Mouse (Mus musculus): Measurements from ENCODE around the gene Vkorc1l1. TPM values are rescaled to one million over a fixed set of nuclear protein-coding genes. Genes with fewer than 3 reads are reported as not detected.
"Not testable (repeated sequence)": the region's sequence is repeated elsewhere in the genome, so short reads cannot be mapped to it uniquely, and the experiment has no call there.

The Vkorc1l1 gene
- polyA plus RNA-seq, 1 experiment from 2014 or later: 26.2 TPM

DNA sequence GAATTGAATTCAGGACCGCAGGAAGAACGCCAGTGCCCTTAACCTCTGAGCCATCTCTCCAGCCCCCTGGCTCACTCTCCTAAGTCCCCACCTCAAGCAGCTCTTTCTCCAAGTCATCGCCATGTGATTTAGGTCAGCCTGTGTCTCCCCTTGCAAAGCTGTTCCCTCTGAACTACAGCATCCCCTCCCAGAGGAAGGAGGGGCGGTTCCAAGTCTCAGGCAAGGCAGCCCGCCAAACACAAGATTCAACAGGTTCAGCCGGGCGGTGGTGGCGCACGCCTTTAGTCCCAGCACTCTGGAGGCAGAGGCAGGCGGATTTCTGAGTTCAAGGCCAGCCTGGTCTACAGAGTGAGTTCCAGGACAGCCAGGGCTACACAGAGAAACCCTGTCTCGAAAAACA lies 26.3 kb upstream of the Vkorc1l1 start:
- not testable (repeated sequence) for H3K36me3 ChIP-seq (ENCODE audit: control insufficient read depth, insufficient read depth, low read length); H3K9ac ChIP-seq (replicated peaks; ENCODE audit: low read depth, low read length); H3K9me3 ChIP-seq (ENCODE audit: control insufficient read depth, low read length); H3K4me3 ChIP-seq (ENCODE audit: low read depth, low read length); ATAC-seq (ENCODE audit: low read depth); H3K27ac ChIP-seq (ENCODE audit: low read depth, low read length); H3K27me3 ChIP-seq (ENCODE audit: control insufficient read depth, insufficient read depth, low read length); H3K4me1 ChIP-seq (ENCODE audit: control insufficient read depth, insufficient read depth, low read length); H3K4me2 ChIP-seq (ENCODE audit: low read depth, low read length)
- WGBS: 92% methylated on average over 11 of the region's 11 CpGs

DNA sequence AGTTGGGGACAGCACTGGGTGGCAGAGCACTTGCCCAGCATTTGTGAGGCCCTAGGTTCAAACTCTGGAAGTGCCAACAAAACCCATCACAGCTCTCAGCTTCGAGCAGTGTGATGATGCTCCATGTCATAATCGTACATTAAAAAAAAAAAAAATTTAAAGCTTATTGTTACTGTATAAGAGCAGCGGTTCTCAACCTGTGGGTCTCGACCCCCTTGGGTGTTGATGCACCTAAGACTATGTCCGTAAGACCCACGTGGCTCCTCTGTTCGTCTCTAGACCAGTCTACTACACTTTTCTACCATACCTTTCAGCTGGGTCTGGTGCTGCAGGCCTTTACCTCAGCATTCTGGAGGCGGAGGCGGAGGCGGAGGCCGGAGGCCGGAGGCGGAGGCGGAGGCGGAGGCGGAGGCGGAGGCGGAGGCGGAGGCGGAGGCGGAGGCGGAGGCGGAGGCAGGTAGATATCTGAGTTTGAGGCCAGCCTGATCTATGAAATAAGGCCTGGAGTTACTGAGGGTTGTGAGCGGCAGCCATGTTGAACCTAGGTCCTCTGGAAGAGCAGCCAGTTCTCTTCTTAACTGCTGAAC lies 23.6 kb upstream of the Vkorc1l1 start:
- Histone ChIP-seq H3K4me3 (ENCODE audit: low read depth, low read length) (no peak overlapping the region), H3K9ac (replicated peaks; ENCODE audit: low read depth, low read length) (no peak overlapping the region), H3K36me3 (ENCODE audit: control insufficient read depth, insufficient read depth, low read length) (no peaks in the 10 kb centered on the region), H3K4me1 (ENCODE audit: control insufficient read depth, insufficient read depth, low read length) (no peaks in the 10 kb centered on the region), H3K9me3 (ENCODE audit: control insufficient read depth, low read length) (no peaks in the 10 kb centered on the region), H3K27ac (ENCODE audit: low read depth, low read length) (no peak overlapping the region), H3K4me2 (ENCODE audit: low read depth, low read length) (no peak overlapping the region), H3K27me3 (ENCODE audit: control insufficient read depth, insufficient read depth, low read length) (no peaks in the 10 kb centered on the region)
- WGBS: 89% methylated on average over 24 of the region's 24 CpGs
- ATAC-seq (ENCODE audit: low read depth): no peak

DNA sequence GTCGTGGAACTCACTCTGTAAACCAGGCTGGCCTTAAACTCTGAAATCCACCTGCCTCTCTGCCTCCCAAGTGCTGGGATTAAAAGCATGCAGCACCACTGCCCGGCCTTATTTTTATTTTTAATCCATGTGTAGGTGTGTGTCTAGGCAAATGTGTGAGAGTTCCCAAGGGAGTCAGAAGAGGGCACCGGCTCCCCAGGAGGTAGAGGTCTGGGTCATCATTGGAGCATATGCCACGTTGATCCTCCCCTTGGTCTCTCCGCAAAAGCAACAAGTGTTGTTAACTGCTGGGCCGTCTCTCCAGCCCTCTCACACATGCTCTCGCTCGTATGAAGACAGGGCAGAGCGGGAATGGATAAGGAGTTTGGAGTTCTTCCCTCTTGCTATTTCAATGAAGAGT lies 23.0 kb upstream of the Vkorc1l1 start:
- no peak overlapping the region for H3K4me3 ChIP-seq (ENCODE audit: low read depth, low read length)
- no peaks in the 10 kb centered on the region for H3K4me1 ChIP-seq (ENCODE audit: control insufficient read depth, insufficient read depth, low read length)
- H3K4me2 ChIP-seq (ENCODE audit: low read depth, low read length): no peak overlapping the region
- no peak overlapping the region for H3K27ac ChIP-seq (ENCODE audit: low read depth, low read length)
- ATAC-seq (ENCODE audit: low read depth): no peak
- no peaks in the 10 kb centered on the region for H3K36me3 ChIP-seq (ENCODE audit: control insufficient read depth, insufficient read depth, low read length)
- no peaks in the 10 kb centered on the region for H3K9me3 ChIP-seq (ENCODE audit: control insufficient read depth, low read length)
- WGBS: 83% methylated on average over 9 of the region's 9 CpGs
- H3K27me3 ChIP-seq (ENCODE audit: control insufficient read depth, insufficient read depth, low read length): no peaks in the 10 kb centered on the region
- H3K9ac ChIP-seq (replicated peaks; ENCODE audit: low read depth, low read length): no peak overlapping the region

DNA sequence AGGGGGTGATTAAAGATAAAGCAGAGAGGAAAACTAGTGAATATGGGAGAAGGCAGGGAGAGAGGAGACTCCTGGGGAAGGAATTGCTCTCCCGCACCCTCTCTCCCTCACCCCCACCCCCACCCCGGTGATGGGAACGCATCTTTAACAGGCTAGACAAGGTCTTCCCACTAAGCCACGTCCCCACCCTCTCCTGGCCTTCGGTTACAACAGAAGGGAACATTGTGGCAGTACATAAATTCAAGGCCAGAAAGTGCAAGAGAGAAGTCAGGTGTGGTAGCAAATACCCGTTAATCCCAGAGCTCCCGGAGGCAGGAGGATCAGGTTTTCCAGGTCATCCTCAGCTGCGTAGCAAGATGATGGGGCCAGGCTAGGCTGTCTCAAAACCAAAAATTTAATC lies 22.4 kb upstream of the Vkorc1l1 start:
- no peak for ATAC-seq (ENCODE audit: low read depth)
- H3K4me3 ChIP-seq (ENCODE audit: low read depth, low read length): no peak overlapping the region
- WGBS: 76% methylated on average over 8 of the region's 8 CpGs
- H3K9me3 ChIP-seq (ENCODE audit: control insufficient read depth, low read length): no peaks in the 10 kb centered on the region
- no peaks in the 10 kb centered on the region for H3K4me1 ChIP-seq (ENCODE audit: control insufficient read depth, insufficient read depth, low read length)
- no peaks in the 10 kb centered on the region for H3K36me3 ChIP-seq (ENCODE audit: control insufficient read depth, insufficient read depth, low read length)
- H3K9ac ChIP-seq (replicated peaks; ENCODE audit: low read depth, low read length): no peak overlapping the region
- no peak overlapping the region for H3K4me2 ChIP-seq (ENCODE audit: low read depth, low read length)
- no peak overlapping the region for H3K27ac ChIP-seq (ENCODE audit: low read depth, low read length)
- H3K27me3 ChIP-seq (ENCODE audit: control insufficient read depth, insufficient read depth, low read length): no peaks in the 10 kb centered on the region

DNA sequence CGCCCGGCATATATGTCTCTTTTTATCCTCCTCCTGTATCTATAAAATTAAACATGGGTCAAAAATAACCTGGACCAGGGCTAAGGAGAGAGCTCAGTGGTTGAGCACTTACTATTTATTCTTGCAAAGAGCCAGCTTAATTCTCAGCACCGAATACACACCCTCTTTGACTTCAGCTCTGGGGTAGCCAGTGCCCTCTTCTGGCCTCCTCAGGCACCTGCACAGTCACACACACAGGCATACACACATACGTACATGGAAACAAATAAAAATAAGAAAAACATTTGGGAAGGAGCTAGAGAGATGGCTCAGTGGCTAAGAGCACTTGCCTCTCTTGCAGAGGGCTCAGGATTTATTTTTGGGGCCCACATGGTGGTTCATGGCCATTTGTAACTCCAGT lies 19.8 kb upstream of the Vkorc1l1 start:
- H3K27ac ChIP-seq (ENCODE audit: low read depth, low read length): no peak overlapping the region
- 97% methylated on average over 4 of the region's 4 CpGs for WGBS

DNA sequence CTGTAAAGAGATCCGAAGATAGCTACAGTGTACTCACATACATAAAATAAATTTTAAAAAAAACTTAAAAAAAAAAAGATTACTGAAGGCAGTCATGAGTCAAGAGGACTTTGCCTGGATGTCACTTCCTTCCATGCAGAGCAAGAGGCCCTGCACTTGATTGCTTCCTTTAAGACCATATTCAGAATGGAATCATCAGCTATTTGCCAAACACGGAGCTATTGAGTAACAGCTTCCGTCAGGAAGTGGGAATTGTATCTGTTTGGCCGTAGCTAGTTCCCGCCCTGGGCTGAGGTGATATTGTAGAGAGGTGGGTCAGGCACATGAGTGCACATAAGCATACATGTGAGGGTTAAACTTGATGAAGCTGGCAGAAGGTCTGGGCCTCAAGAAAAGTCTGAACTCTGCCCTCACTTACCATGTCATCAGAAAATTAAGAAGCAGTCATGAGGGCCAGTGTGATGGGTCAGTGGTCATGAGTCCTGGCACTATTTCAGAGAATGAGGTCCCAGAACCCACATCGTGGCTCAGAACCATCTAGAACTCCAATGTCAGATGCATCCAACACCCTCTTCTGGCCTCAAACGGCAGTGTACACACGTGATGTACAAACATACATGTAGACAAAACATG lies 16.8 kb upstream of the Vkorc1l1 start:
- no peak overlapping the region for H3K27ac ChIP-seq (ENCODE audit: low read depth, low read length)
- no peak overlapping the region for H3K4me3 ChIP-seq (ENCODE audit: low read depth, low read length)
- no peak overlapping the region for H3K4me2 ChIP-seq (ENCODE audit: low read depth, low read length)
- no peaks in the 10 kb centered on the region for H3K4me1 ChIP-seq (ENCODE audit: control insufficient read depth, insufficient read depth, low read length)
- H3K9me3 ChIP-seq (ENCODE audit: control insufficient read depth, low read length): no peaks in the 10 kb centered on the region
- WGBS: 89% methylated on average over 8 of the region's 8 CpGs
- H3K9ac ChIP-seq (replicated peaks; ENCODE audit: low read depth, low read length): no peak overlapping the region
- no peaks in the 10 kb centered on the region for H3K36me3 ChIP-seq (ENCODE audit: control insufficient read depth, insufficient read depth, low read length)
- no peaks in the 10 kb centered on the region for H3K27me3 ChIP-seq (ENCODE audit: control insufficient read depth, insufficient read depth, low read length)
- no peak for ATAC-seq (ENCODE audit: low read depth)

More for the DNA sequence above, 19.8 kb upstream of the Vkorc1l1 start:
- no peak for ATAC-seq (ENCODE audit: low read depth)
- Histone ChIP-seq H3K9ac (replicated peaks; ENCODE audit: low read depth, low read length) (no peak overlapping the region), H3K4me2 (ENCODE audit: low read depth, low read length) (no peak overlapping the region), H3K9me3 (ENCODE audit: control insufficient read depth, low read length) (no peaks in the 10 kb centered on the region), H3K4me3 (ENCODE audit: low read depth, low read length) (no peak overlapping the region), H3K36me3 (ENCODE audit: control insufficient read depth, insufficient read depth, low read length) (no peaks in the 10 kb centered on the region), H3K4me1 (ENCODE audit: control insufficient read depth, insufficient read depth, low read length) (no peaks in the 10 kb centered on the region), H3K27me3 (ENCODE audit: control insufficient read depth, insufficient read depth, low read length) (no peaks in the 10 kb centered on the region)

DNA sequence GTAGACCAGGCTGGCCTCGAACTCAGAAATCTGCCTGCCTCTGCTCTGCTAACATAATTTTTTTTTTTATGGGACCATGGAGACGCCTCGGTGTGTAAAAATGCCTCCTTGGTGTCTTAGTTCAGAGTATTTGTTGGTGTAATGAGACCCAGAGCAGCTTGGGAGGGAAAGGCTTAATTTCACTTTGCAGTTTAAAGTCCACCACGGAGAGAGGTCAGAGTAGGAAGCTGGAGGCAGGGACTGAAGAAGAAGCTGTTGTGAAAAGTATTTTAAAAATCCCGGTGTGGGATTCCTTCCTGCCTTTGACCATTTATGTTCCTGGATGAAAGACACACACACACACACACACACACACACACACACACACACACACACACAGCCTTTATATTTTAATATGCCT lies 15.8 kb upstream of the Vkorc1l1 start:
- WGBS: 79% methylated on average over 5 of the region's 5 CpGs
- ATAC-seq (ENCODE audit: low read depth): no peak
- Histone ChIP-seq H3K36me3 (ENCODE audit: control insufficient read depth, insufficient read depth, low read length) (no peaks in the 10 kb centered on the region), H3K9ac (replicated peaks; ENCODE audit: low read depth, low read length) (no peak overlapping the region), H3K4me3 (ENCODE audit: low read depth, low read length) (no peak overlapping the region), H3K4me1 (ENCODE audit: control insufficient read depth, insufficient read depth, low read length) (no peaks in the 10 kb centered on the region), H3K9me3 (ENCODE audit: control insufficient read depth, low read length) (no peaks in the 10 kb centered on the region), H3K4me2 (ENCODE audit: low read depth, low read length) (no peak overlapping the region), H3K27ac (ENCODE audit: low read depth, low read length) (no peak overlapping the region), H3K27me3 (ENCODE audit: control insufficient read depth, insufficient read depth, low read length) (no peaks in the 10 kb centered on the region)

DNA sequence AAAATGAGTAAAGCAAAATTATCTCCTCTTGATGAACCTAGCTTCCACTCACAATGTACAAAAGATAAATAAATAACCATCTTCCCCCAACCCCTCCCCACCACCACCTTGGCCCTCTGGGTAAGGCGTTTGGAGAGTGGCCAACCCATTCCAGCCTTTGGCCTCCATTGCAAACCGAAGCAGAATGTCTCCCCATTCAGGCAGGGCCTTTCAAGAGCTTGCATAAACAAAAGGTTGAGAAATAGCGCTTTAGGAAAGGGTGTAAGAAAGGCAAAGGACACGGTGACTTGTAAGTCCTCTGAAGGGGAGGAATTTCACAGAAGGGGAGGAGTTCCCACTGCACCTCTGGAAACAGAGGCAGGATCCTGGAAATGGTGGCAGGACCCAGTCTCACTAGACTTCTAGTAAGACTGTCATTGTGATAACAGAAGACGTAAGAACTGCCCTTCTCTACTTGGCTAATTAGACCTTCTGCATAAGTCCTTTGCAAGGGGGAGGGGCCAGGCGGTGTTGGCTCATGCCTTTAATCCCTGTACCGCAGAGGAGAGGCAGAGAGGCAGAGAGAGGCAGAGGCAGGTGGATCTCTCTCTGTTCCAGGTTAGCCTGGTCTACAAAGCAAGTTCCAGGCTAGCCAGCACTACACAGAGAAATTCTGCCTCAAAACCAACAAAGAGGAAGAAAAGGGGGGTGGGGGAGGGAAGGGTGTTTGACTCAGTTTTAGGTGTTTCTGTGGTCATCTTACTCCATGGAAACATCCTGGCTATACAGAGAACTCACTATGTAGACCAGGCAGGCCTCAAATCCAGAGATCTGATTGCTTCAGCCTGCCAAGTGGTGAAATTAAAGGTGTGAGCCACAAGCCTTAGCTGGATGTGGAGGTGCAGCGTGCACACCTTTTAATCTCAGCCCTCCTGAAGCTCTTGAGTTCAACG lies 11.6 kb upstream of the Vkorc1l1 start:
- Histone ChIP-seq H3K4me2 (ENCODE audit: low read depth, low read length) (no peak overlapping the region), H3K27ac (ENCODE audit: low read depth, low read length) (no peak overlapping the region), H3K4me3 (ENCODE audit: low read depth, low read length) (no peak overlapping the region), H3K4me1 (ENCODE audit: control insufficient read depth, insufficient read depth, low read length) (no peaks in the 10 kb centered on the region), H3K9me3 (ENCODE audit: control insufficient read depth, low read length) (no peaks in the 10 kb centered on the region), H3K36me3 (ENCODE audit: control insufficient read depth, insufficient read depth, low read length) (no peaks in the 10 kb centered on the region), H3K9ac (replicated peaks; ENCODE audit: low read depth, low read length) (no peak overlapping the region), H3K27me3 (ENCODE audit: control insufficient read depth, insufficient read depth, low read length) (no peaks in the 10 kb centered on the region)
- 46% methylated on average over 9 of the region's 9 CpGs for WGBS
- ATAC-seq (ENCODE audit: low read depth): no peak

DNA sequence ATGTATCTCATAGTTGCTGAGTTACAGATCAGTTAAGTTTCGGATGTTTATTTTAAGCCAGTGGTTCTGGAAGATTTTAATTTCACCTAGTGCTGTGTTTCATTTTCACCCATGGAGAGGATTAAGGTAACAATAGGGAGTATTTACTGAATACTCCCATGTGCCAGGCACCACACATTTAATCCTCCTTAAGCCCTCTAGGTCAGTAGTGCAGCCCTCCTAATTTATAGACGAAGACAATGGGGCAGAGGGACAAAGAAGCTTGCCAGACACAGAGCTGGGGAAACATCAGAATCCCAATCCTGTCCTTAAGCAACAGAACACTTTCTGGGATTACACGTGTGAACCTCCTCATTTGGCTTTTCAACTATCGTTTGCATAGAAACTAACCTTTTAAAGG lies 4.8 kb upstream of the Vkorc1l1 start:
- Histone ChIP-seq H3K9ac (replicated peaks; ENCODE audit: low read depth, low read length) (no peak overlapping the region), H3K27ac (ENCODE audit: low read depth, low read length) (no peak overlapping the region), H3K9me3 (ENCODE audit: control insufficient read depth, low read length) (no peaks in the 10 kb centered on the region), H3K27me3 (ENCODE audit: control insufficient read depth, insufficient read depth, low read length) (no peaks in the 10 kb centered on the region), H3K4me3 (ENCODE audit: low read depth, low read length) (no peak overlapping the region), H3K36me3 (ENCODE audit: control insufficient read depth, insufficient read depth, low read length) (no peaks in the 10 kb centered on the region), H3K4me2 (ENCODE audit: low read depth, low read length) (no peak overlapping the region), H3K4me1 (ENCODE audit: control insufficient read depth, insufficient read depth, low read length) (no peaks in the 10 kb centered on the region)
- WGBS: 50% methylated on average over 4 of the region's 4 CpGs
- ATAC-seq (ENCODE audit: low read depth): no peak

Measured in neural tube, embryonic 14.5 days (tissue).